Mouse (Mus musculus) C2C12 (cell line): ENCODE data around the gene Frem2. TPM values are rescaled to one million over a fixed set of nuclear protein-coding genes. Genes with fewer than 3 reads are reported as not detected.

Experiments used
- H3K27me3 ChIP-seq: one replicate; pipeline ENCODE4 v1.6.1; 2011; ENCODE audit not compliant: control insufficient read depth, insufficient read depth, insufficient read length
- H3K36me3 ChIP-seq: one replicate; pipeline ENCODE4 v1.6.1; 2011; ENCODE audit not compliant: control insufficient read depth, insufficient read depth
- H3K4me3 ChIP-seq: one replicate; pipeline ENCODE4 v1.5.1; 2011; ENCODE audit warnings: mild to moderate bottlenecking, control low read depth; ENCODE audit not compliant: poor library complexity, insufficient read depth, severe bottlenecking
- H3K79me2 ChIP-seq: one replicate; pipeline ENCODE4 v1.6.1; 2011; ENCODE audit not compliant: control insufficient read depth, insufficient read depth
- H3K79me3 ChIP-seq: one replicate; pipeline ENCODE4 v1.6.1; 2011; ENCODE audit warnings: low read depth, control low read depth
- H3ac ChIP-seq: one replicate; pipeline ENCODE3; 2011; ENCODE audit warnings: low read depth; ENCODE audit not compliant: control insufficient read depth, insufficient read length
- CEBPB ChIP-seq: IDR thresholded peaks from one replicate; pipeline ENCODE4 v1.6.1; 2011; ENCODE audit warnings: low read depth, mild to moderate bottlenecking, control low read depth, moderate library complexity
- CTCF ChIP-seq: IDR thresholded peaks from one replicate; pipeline ENCODE4 v1.5.1; 2011; ENCODE audit not compliant: control insufficient read depth, insufficient read depth, insufficient read length
- FOSL1 ChIP-seq: IDR thresholded peaks from one replicate; pipeline ENCODE4 v1.8.0; 2011; ENCODE audit warnings: mild to moderate bottlenecking, low read length; ENCODE audit not compliant: poor library complexity, insufficient read depth, severe bottlenecking
- MAX ChIP-seq: IDR thresholded peaks from one replicate; pipeline ENCODE4 v1.6.1; 2011; ENCODE audit warnings: mild to moderate bottlenecking, control low read depth
- MYOD1 ChIP-seq: IDR thresholded peaks from one replicate; pipeline ENCODE4 v1.6.1; 2011; ENCODE audit warnings: low read depth; ENCODE audit not compliant: control insufficient read depth, insufficient read length
- MYOG ChIP-seq: IDR thresholded peaks from one replicate; pipeline ENCODE4 v1.6.1; 2011; ENCODE audit not compliant: control insufficient read depth, insufficient read length; ENCODE audit errors: extremely low read depth
- USF1 ChIP-seq: IDR thresholded peaks from one replicate; pipeline ENCODE4 v1.6.1; 2011; ENCODE audit warnings: low read depth, mild to moderate bottlenecking, control low read depth, moderate library complexity
- polyA plus RNA-seq: library from polyadenylated mRNA; unstranded; fragments of >200 nt; fragmentation: generic; extraction: Trizol; gene quantifications from one replicate; pipeline ENCODE4 v1.2.1, GENCODE M21; 2012; ENCODE audit warnings: missing spikeins

The Frem2 gene
- polyA plus RNA-seq, 1 experiment, result not detected

- Histone ChIP-seq H3ac (no peak overlapping the region), H3K36me3 (no peaks in the 10 kb centered on the region), H3K79me3 (no peaks in the 10 kb centered on the region), H3K27me3 (peaks cover 25% of the 10 kb centered on the region), H3K4me3 (no peak overlapping the region), H3K79me2 (no peaks in the 10 kb centered on the region)
- no peak for TF ChIP-seq USF1
- no peak for TF ChIP-seq MYOD1
- no peak for TF ChIP-seq CEBPB
- no peak for TF ChIP-seq MAX
- no peak for TF ChIP-seq FOSL1
- no peak for TF ChIP-seq CTCF
- TF ChIP-seq MYOG, result no peak
Observed at GRCm38 (mm10) chr3:53592036-53592435, 65.1 kb downstream of the Frem2 start.

GRCm38 (mm10) chr3:53590139-53590621 lies 67.0 kb downstream of the Frem2 start:
- no peaks in the 10 kb centered on the region for H3K36me3 ChIP-seq
- no peak overlapping the region for H3ac ChIP-seq
- TF ChIP-seq MYOD1 (no peak), CEBPB (no peak), FOSL1 (no peak), USF1 (no peak), MAX (no peak), CTCF (no peak), MYOG (no peak)
- no peak overlapping the region for H3K4me3 ChIP-seq
- no peaks in the 10 kb centered on the region for H3K79me3 ChIP-seq
- H3K27me3 ChIP-seq, result peaks cover 30% of the 10 kb centered on the region
- H3K79me2 ChIP-seq, result no peaks in the 10 kb centered on the region

GRCm38 (mm10) chr3:53583248-53583647 lies 73.9 kb downstream of the Frem2 start:
- Histone ChIP-seq H3K4me3 (no peak overlapping the region), H3K79me2 (no peaks in the 10 kb centered on the region)

GRCm38 (mm10) chr3:53580596-53581254 lies 76.4 kb downstream of the Frem2 start:
- Histone ChIP-seq H3ac (no peak overlapping the region), H3K79me2 (no peaks in the 10 kb centered on the region), H3K4me3 (no peak overlapping the region), H3K27me3 (peaks cover 27% of the 10 kb centered on the region), H3K36me3 (no peaks in the 10 kb centered on the region), H3K79me3 (no peaks in the 10 kb centered on the region)
- TF ChIP-seq CEBPB, result no peak
- TF ChIP-seq MYOD1, result no peak
- TF ChIP-seq MYOG, result no peak
- no peak for TF ChIP-seq CTCF
- no peak for TF ChIP-seq FOSL1
- TF ChIP-seq USF1, result no peak
- TF ChIP-seq MAX, result no peak

More at GRCm38 (mm10) chr3:53583248-53583647, 73.9 kb downstream of the Frem2 start:
- no peak overlapping the region for H3ac ChIP-seq
- no peaks in the 10 kb centered on the region for H3K36me3 ChIP-seq
- TF ChIP-seq USF1 (peak; percentile 41), MYOD1 (no peak)
- H3K27me3 ChIP-seq, result peaks cover 27% of the 10 kb centered on the region
- H3K79me3 ChIP-seq, result no peaks in the 10 kb centered on the region

- H3K79me2 ChIP-seq, result no peaks in the 10 kb centered on the region
- H3K79me3 ChIP-seq, result no peaks in the 10 kb centered on the region
- H3K4me3 ChIP-seq, result no peak overlapping the region
- H3ac ChIP-seq, result no peak overlapping the region
- TF ChIP-seq CTCF (no peak), FOSL1 (no peak), USF1 (no peak), MAX (no peak), MYOD1 (no peak), MYOG (no peak), CEBPB (no peak)
- H3K36me3 ChIP-seq, result no peaks in the 10 kb centered on the region
- peaks cover 21% of the 10 kb centered on the region for H3K27me3 ChIP-seq
Observed at GRCm38 (mm10) chr3:53579121-53579704, 77.9 kb downstream of the Frem2 start.

GRCm38 (mm10) chr3:53576320-53577116 lies 80.6 kb downstream of the Frem2 start:
- Histone ChIP-seq H3ac (no peak overlapping the region), H3K79me2 (no peaks in the 10 kb centered on the region), H3K36me3 (no peaks in the 10 kb centered on the region), H3K4me3 (no peak overlapping the region), H3K27me3 (peaks cover 25% of the 10 kb centered on the region), H3K79me3 (no peaks in the 10 kb centered on the region)
- TF ChIP-seq USF1 (no peak), CTCF (no peak), CEBPB (no peak)
